Mouse (Mus musculus) liver, adult 2 months (tissue): ENCODE measurements at regions not wholly inside any gene's neighbourhood (a gene's known extent, or its start where the extent isn't known, plus 50 kb on each side); places are given as distances from the start of the nearest gene placed in this dataset.

Experiments
- DNase-seq: peaks from one replicate; pipeline ENCODE4 v3.0.0-alpha.2; 2011; ENCODE audit warnings: low read depth, low spot score; ENCODE audit errors: extremely low read depth
- H3K27ac ChIP-seq: fragments of 200-500 bp; replicated peaks from 2 replicates; pipeline ENCODE4 v1.5.1; 2012; ENCODE audit warnings: low read depth, mild to moderate bottlenecking, control low read depth, inconsistent platforms, low read length; ENCODE audit not compliant: insufficient read depth
- H3K27me3 ChIP-seq: fragments of 200-500 bp; 2 replicates; pipeline ENCODE4 v1.6.1; 2012; ENCODE audit warnings: mild to moderate bottlenecking, moderate library complexity, low read length, inconsistent platforms; ENCODE audit not compliant: control insufficient read depth, insufficient read depth
- H3K36me3 ChIP-seq: fragments of 200-500 bp; 2 replicates; pipeline ENCODE4 v1.6.1; 2012; ENCODE audit warnings: low read length, inconsistent platforms; ENCODE audit not compliant: control insufficient read depth, insufficient read depth
- H3K4me1 ChIP-seq: fragments of 200-500 bp; 2 replicates; pipeline ENCODE4 v1.6.1; 2011; ENCODE audit warnings: low read length; ENCODE audit not compliant: control insufficient read depth, insufficient read depth
- H3K4me3 ChIP-seq: fragments of 200-500 bp; 2 replicates; pipeline ENCODE4 v1.5.1; 2011; ENCODE audit warnings: low read depth, mild to moderate bottlenecking, control low read depth, low read length, moderate library complexity; ENCODE audit not compliant: insufficient read depth
- H3K79me2 ChIP-seq: fragments of 200-500 bp; 2 replicates; pipeline ENCODE4 v1.6.1; 2012; ENCODE audit warnings: inconsistent platforms, mild to moderate bottlenecking, low read length, moderate library complexity; ENCODE audit not compliant: control insufficient read depth, insufficient read depth
- H3K9ac ChIP-seq: fragments of 200-500 bp; 2 replicates; pipeline ENCODE4 v1.6.1; 2012; ENCODE audit warnings: low read depth, mild to moderate bottlenecking, control low read depth, inconsistent platforms, low read length
- CTCF ChIP-seq: fragments of 200-500 bp; IDR thresholded peaks from 2 replicates; pipeline ENCODE4 v1.5.1; 2011; ENCODE audit warnings: low read depth, low read length, control low read depth
- POLR2A ChIP-seq: fragments of 200-500 bp; IDR thresholded peaks from 2 replicates; pipeline ENCODE4 v1.6.1; 2011; ENCODE audit warnings: low read length, control low read depth; ENCODE audit not compliant: insufficient read depth; ENCODE audit errors: extremely low read depth
- WGBS: fragments of 180-500 bp; shearing (Covaris S2); methylation state at CpG from one replicate; pipeline ENCODE4 v1.1.7; 2018; 5-methylcytosine and 5-hydroxymethylcytosine counted together

DNA sequence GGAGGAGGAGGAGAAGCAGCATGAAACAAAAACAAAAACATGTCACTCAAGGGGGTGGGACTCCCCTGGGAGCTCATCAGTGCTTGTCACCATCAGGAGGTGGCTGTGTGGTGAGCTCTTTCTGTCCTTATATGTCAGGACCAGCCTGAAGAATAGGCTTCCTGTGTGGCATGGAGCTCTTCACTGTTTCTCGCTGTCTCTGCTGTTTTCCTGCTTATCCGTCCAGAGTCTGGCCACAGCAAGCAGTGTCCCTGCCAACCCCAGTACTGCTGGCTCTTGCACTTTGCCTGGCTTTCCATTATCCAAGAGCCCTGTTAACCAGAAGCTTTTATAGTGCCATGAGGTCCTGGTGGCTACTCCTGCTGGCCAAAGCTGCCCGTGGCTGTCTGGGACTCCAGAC is 322.9 kb upstream of the Camk1g start:
- H3K79me2 ChIP-seq: no peaks in the 10 kb centered on the region
- H3K4me1 ChIP-seq: no peaks in the 10 kb centered on the region
- H3K36me3 ChIP-seq: no peaks in the 10 kb centered on the region
- H3K9ac ChIP-seq: no peak overlapping the region
- H3K4me3 ChIP-seq: no peak overlapping the region
- WGBS: 58% methylated on average over 3 of the region's 3 CpGs
- TF ChIP-seq POLR2A (no peak), CTCF (no peak)
- no peak overlapping the region for H3K27ac ChIP-seq
- no peaks in the 10 kb centered on the region for H3K27me3 ChIP-seq
- DNase-seq: no peak

DNA sequence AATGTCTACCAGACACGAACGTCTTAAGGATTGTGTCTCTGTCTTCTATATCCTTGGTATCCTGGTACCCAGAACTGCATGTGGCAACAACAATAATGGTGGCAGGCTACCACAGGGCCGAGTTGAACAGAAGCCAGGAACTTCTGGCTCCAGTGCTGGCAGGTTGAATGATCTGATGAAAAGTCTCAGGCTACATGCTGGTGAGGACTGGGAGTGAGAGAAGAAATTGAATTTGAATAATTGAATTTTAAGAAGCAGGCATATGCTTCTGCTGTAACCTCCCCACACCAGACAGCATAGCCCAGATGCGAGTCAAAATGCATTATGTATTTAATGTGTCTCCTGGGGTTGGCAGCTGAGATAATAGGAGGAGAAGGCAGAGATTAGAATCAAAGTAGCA is 319.5 kb upstream of the Camk1g start:
- TF ChIP-seq POLR2A: no peak
- no peak for TF ChIP-seq CTCF
- Histone ChIP-seq H3K4me1 (no peaks in the 10 kb centered on the region), H3K9ac (no peak overlapping the region), H3K79me2 (no peaks in the 10 kb centered on the region), H3K27me3 (no peaks in the 10 kb centered on the region), H3K27ac (no peak overlapping the region), H3K4me3 (no peak overlapping the region), H3K36me3 (no peaks in the 10 kb centered on the region)
- DNase-seq: no peak
- 75% methylated on average over 4 of the region's 4 CpGs for WGBS

DNA sequence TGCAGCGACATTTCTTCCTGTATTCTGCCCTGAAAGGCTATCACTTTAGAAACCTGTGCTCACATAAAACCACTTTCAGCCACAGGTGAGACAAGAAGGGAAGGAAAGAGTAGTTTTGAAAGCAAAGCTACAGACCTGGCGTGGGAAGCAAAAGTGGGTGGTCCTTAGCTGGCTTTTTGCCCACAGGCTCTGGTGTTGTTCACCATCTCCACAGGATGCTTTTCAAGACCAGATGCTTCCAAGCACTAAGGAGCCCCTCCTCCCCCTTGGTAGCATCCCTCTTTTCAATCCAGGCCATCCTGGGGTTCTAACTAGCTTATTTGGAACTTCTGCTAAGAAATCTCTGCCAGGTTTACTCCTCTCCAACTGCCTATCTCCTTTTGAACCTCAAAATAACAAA is 312.8 kb upstream of the Camk1g start:
- H3K9ac ChIP-seq: no peak overlapping the region
- TF ChIP-seq CTCF (no peak), POLR2A (no peak)
- H3K4me1 ChIP-seq: no peaks in the 10 kb centered on the region
- no peak for DNase-seq
- H3K4me3 ChIP-seq: no peak overlapping the region
- no peaks in the 10 kb centered on the region for H3K79me2 ChIP-seq
- no peaks in the 10 kb centered on the region for H3K27me3 ChIP-seq
- 64% methylated on average over 2 of the region's 2 CpGs for WGBS
- no peaks in the 10 kb centered on the region for H3K36me3 ChIP-seq
- no peak overlapping the region for H3K27ac ChIP-seq

DNA sequence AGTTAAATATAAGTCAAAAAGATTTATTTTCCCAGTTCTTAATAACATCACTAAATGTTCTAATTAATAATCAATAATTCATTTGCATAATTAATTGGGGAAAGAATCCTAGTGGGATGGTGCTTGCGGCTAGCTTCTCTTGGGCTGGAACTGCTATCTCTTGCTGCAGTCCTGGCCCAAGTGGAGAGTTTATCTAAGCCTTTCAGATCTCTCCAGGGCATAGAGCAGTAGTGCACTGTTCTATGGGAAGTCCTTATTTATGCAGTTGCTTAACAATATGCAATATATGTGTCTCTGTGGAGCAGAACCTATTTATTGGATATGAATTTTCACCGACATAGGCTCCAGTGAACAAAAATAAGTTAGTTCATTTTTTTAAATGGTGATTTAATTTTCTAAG is 308.4 kb upstream of the Camk1g start:
- Histone ChIP-seq H3K4me1 (no peaks in the 10 kb centered on the region), H3K79me2 (no peaks in the 10 kb centered on the region), H3K4me3 (no peak overlapping the region), H3K9ac (no peak overlapping the region), H3K27ac (no peak overlapping the region), H3K36me3 (no peaks in the 10 kb centered on the region), H3K27me3 (no peaks in the 10 kb centered on the region)
- DNase-seq: no peak
- TF ChIP-seq POLR2A (no peak), CTCF (no peak)
- WGBS: 90% methylated on average over 2 of the region's 2 CpGs

DNA sequence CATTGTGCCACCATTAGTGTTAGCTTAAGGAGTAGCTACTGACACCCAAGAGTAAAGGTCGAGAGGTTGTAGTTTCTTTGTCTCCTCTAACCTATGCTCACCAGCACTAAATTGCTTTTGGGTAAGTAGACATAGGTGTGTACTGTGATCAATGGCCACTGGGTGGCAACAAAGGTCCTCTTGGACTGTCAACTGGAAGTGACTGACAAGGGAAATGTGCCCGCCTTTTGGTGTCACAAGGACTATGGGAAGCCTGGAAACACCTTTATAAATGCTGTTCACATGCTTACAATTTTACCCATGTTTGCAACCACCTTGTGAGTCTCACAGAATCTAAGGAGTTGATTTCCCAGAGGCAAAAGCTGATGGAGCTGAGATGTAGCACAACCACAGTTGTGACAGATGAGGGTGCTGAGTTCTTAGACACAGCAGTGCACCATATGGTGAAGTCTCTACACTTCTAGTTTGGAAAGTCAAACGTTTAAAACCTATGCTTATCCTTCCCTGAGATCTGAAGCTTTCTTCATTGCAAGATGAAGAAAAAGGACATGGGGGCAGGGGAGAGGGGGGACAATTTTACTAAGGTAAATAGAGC is 303.2 kb upstream of the Camk1g start:
- H3K79me2 ChIP-seq: no peaks in the 10 kb centered on the region
- no peaks in the 10 kb centered on the region for H3K36me3 ChIP-seq
- peak; percentile 32 for DNase-seq
- H3K4me3 ChIP-seq: no peak overlapping the region
- TF ChIP-seq CTCF: 0 out of 2 replicates have a peak, but pooled peaks have one; percentile 4
- TF ChIP-seq POLR2A: no peak
- no peaks in the 10 kb centered on the region for H3K4me1 ChIP-seq
- WGBS: 13% methylated on average over 3 of the region's 3 CpGs
- no peak overlapping the region for H3K27ac ChIP-seq
- no peaks in the 10 kb centered on the region for H3K27me3 ChIP-seq
- no peak overlapping the region for H3K9ac ChIP-seq

DNA sequence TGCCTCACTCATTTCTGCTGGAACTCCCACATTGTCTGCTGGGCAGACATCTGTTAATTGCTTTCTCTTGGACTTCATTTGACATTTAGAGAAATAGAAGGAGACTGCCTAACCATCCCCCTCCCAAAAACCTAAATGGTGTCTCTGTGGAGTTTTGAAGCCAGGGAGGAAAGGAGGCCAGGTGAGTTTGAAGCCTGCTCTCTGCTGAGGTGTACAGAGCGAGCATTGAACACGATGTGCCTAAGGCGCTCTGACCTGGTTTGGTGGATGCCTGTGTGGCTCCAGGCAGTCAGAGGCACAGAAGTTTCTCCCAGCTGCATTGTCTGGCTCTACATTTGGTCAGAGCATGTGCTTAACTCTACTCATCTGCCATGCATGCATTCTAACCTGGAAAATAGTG is 302.6 kb upstream of the Camk1g start:
- no peak for TF ChIP-seq CTCF
- no peak for TF ChIP-seq POLR2A
- Histone ChIP-seq H3K4me1 (no peaks in the 10 kb centered on the region), H3K4me3 (no peak overlapping the region), H3K27me3 (no peaks in the 10 kb centered on the region), H3K79me2 (no peaks in the 10 kb centered on the region), H3K9ac (no peak overlapping the region), H3K36me3 (no peaks in the 10 kb centered on the region), H3K27ac (no peak overlapping the region)
- WGBS: 54% methylated on average over 3 of the region's 3 CpGs
- no peak for DNase-seq
